8 mouse cellular contexts compared by ENCODE assay signal in the genomic region with DNA sequence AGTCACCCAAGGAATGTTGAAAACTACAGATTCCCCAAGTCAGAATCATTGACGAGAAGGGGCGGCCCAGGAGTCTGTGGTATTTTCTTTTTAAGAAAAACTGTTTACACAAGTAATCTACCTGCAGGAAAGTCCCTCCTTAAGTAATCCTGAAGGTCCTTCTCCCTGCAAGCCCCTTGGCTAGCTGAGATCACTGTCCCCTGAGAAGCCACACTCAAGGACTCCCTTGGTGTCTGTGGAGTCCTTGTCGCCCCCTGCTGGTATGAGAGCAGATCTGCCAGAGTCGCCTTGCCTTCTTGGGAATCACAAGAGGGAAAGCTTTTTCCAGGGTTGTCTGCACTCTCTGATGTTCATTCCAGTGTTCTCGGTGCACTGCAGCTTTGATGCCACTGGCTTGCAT. TPM values are rescaled to one million over a fixed set of nuclear protein-coding genes. Genes with fewer than 3 reads are reported as not detected.
DNase-seq lines count a peak whose midpoint lies in the region; ATAC-seq and TF ChIP-seq lines count a peak whose summit lies in the region.

No protein-coding gene starts in this region.

- ATAC-seq in liver, postnatal 0 days = 0 out of 2 replicates have a peak, but pooled peaks have one; percentile 41

- intact Hi-C loops in gastrocnemius, postnatal 14 days (cut with DNase I; ENCODE audit: low total_unique reads) = loop anchor here (5.0 kb wide), 1 partner anchor 120 kb away; no protein-coding TSS in a partner anchor

- WGBS in liver, postnatal 0 days (ENCODE audit: insufficient replicate concordance) = 32% methylated on average over 5 of the region's 5 CpGs

- no peak overlapping the region for H3K9ac ChIP-seq in liver, postnatal 0 days (replicated peaks)

- no peak for TF ChIP-seq EP300 in liver, postnatal 0 days (IDR thresholded peaks at IDR 0.05; ENCODE audit: low read depth)

- no peak overlapping the region for H3K4me3 ChIP-seq in liver, postnatal 0 days (ENCODE audit: low read depth, low read length)

- peak; percentile 91 for TF ChIP-seq CTCF in liver, postnatal 0 days (IDR thresholded peaks at IDR 0.05; ENCODE audit: low read depth)

- no peaks in the 10 kb centered on the region for H3K27me3 ChIP-seq in liver, postnatal 0 days (ENCODE audit: insufficient read depth, low read length)

- DNase-seq in urinary bladder, adult 18-20 months (ENCODE audit: low spot score in 2 of 2) = peak; percentile 34 to 53
- DNase-seq in urinary bladder, postnatal 10 days (ENCODE audit: low spot score) = no peak
- peak; percentile 50 for DNase-seq in c-Kit-positive CD71-positive TER-119-negative erythroid progenitor cells, embryonic 14.5 days (ENCODE audit: low read depth)
- DNase-seq in gastrocnemius, postnatal 14 days = peak; percentile 67
- peak; percentile 81 for DNase-seq in kidney, postnatal 14 days
- peak; percentile 71 for DNase-seq in liver, postnatal 0 days
- DNase-seq in retina, adult 2 months (ENCODE audit: low read depth, low spot score) = peak; percentile 65
- DNase-seq in urinary bladder, postnatal 25 days (ENCODE audit: low spot score) = peak; percentile 69

- no peaks in the 10 kb centered on the region for H3K36me3 ChIP-seq in liver, postnatal 0 days (replicated peaks; ENCODE audit: insufficient read depth, low read length)

- H3K4me2 ChIP-seq in liver, postnatal 0 days (ENCODE audit: low read depth, low read length) = no peak overlapping the region

- H3K9me3 ChIP-seq in liver, postnatal 0 days (ENCODE audit: low read length) = no peaks in the 10 kb centered on the region

- peaks cover 7% of the 10 kb centered on the region for H3K4me1 ChIP-seq in liver, postnatal 0 days (ENCODE audit: insufficient read depth)

- no peak overlapping the region for H3K27ac ChIP-seq in liver, postnatal 0 days (ENCODE audit: low read depth)

RNA-seq across cellular contexts. Expression of gene Cdk1, which starts 45.7 kb away (rescaled TPM):
- total RNA-seq in gastrocnemius, postnatal 14 days (2021) = 10 to 100 TPM; 11.0 to 12.6 TPM
- 153 and 171 TPM in 2 replicates for polyA plus RNA-seq in liver, postnatal 0 days (2015; fragmentation: Nextera tagmentation; extraction: Ambion mirVana)
